Mouse (Mus musculus) kidney, adult 2 months (tissue): Measurements from ENCODE around the gene Slc7a15.

Experiments used
- CTCF ChIP-seq: fragments of 200-500 bp; conservative IDR thresholded peaks from 2 replicates; pipeline ENCODE4 v1.5.1; 2011; ENCODE audit warnings: low read depth, mild to moderate bottlenecking, control low read depth, low read length, moderate library complexity, mixed read lengths; ENCODE audit not compliant: insufficient read depth, insufficient read length
- POLR2A ChIP-seq: fragments of 200-500 bp; IDR thresholded peaks from one replicate; pipeline ENCODE4 v1.6.1; 2011; ENCODE audit warnings: low read depth, low read length, control low read depth

GRCm38 (mm10) chr12:8524062-8524461, 74.8 kb downstream of the Slc7a15 start:
- no peak for TF ChIP-seq CTCF
- no peak for TF ChIP-seq POLR2A
